Mouse (Mus musculus) cerebellum, adult 2 months (tissue): Measurements from ENCODE around the gene Spink4. TPM values are rescaled to one million over a fixed set of nuclear protein-coding genes. Genes with fewer than 3 reads are reported as not detected.

Experiments
- DNase-seq, 2 experiments: peaks; one replicate each; pipeline ENCODE4 v3.0.0; 2021
- H3K27ac ChIP-seq: fragments of 200-500 bp; 2 replicates; pipeline ENCODE4 v1.5.1; 2012; ENCODE audit warnings: low read length, control low read depth, inconsistent platforms; ENCODE audit not compliant: insufficient read depth
- H3K27me3 ChIP-seq: fragments of 200-500 bp; 2 replicates; pipeline ENCODE4 v1.6.1; 2012; ENCODE audit warnings: inconsistent platforms, mild to moderate bottlenecking, low read length, moderate library complexity; ENCODE audit not compliant: control insufficient read depth, insufficient read depth
- H3K4me1 ChIP-seq: fragments of 200-500 bp; 2 replicates; pipeline ENCODE4 v1.6.1; 2011; ENCODE audit warnings: low read length; ENCODE audit not compliant: control insufficient read depth, insufficient read depth
- H3K4me3 ChIP-seq: fragments of 200-500 bp; replicated peaks from 2 replicates; pipeline ENCODE3; 2011; ENCODE audit warnings: mild to moderate bottlenecking, low read depth, low read length, control low read depth; ENCODE audit not compliant: insufficient read depth
- CTCF ChIP-seq: fragments of 200-500 bp; IDR thresholded peaks from 2 replicates; pipeline ENCODE4 v1.5.1; 2011; ENCODE audit warnings: low read depth, mild to moderate bottlenecking, control low read depth, low read length, moderate library complexity, borderline replicate concordance; ENCODE audit not compliant: insufficient read depth
- POLR2A ChIP-seq: fragments of 200-500 bp; IDR thresholded peaks from 2 replicates; pipeline ENCODE4 v1.6.1; 2011; ENCODE audit warnings: low read length, control low read depth, borderline replicate concordance; ENCODE audit not compliant: insufficient read depth
- WGBS: fragments of 180-500 bp; shearing (Covaris S2); methylation state at CpG from one replicate; pipeline ENCODE4 v1.1.7; 2018; 5-methylcytosine and 5-hydroxymethylcytosine counted together
- polyA plus RNA-seq: library from polyadenylated mRNA; depleted of rRNA; stranded (reverse); fragments of >200 nt; gene quantifications from 2 replicates; pipeline ENCODE4 v1.2.3, GENCODE M21; 2012

The Spink4 gene
- polyA plus RNA-seq, 1 experiment: 0.57 TPM

- 15% methylated on average over 20 of the region's 20 CpGs for WGBS
- DNase-seq: peak; percentile 17 to 24
- no peak for TF ChIP-seq POLR2A
- H3K4me3 ChIP-seq: no peak overlapping the region
- no peaks in the 10 kb centered on the region for H3K27me3 ChIP-seq
- no peak overlapping the region for H3K27ac ChIP-seq
- no peaks in the 10 kb centered on the region; the same call in 1 of the 2 replicates for H3K4me1 ChIP-seq
Measured at GRCm38 (mm10) chr4:40908261-40908969, 11.4 kb upstream of the Spink4 start.

GRCm38 (mm10) chr4:40914287-40914867 is 5.5 kb upstream of the Spink4 start:
- Histone ChIP-seq H3K4me3 (no peak overlapping the region), H3K27ac (no peak overlapping the region), H3K4me1 (no peaks in the 10 kb centered on the region), H3K27me3 (no peaks in the 10 kb centered on the region)
- DNase-seq: no peak
- TF ChIP-seq POLR2A (no peak), CTCF (no peak)

DNA sequence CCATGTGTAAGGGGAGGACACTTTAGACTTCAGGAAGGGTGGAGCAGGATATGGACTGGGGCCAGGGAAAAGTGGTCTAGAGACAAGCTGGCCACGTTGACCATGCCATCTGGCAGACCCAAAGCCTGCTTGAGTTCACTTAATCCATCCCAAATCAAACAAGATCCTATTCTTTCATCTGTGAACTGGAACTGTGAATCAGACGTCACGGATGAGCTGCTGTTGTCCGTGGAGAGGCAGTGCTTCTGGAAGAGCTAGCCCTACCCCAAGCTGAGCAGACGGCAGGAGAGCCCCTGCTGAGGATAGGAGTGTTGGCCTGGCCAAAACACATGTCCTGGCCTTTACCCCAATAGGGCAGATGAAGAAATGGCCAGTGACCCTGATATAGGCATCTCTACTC is 3.9 kb upstream of the Spink4 start:
- Histone ChIP-seq H3K27ac (no peak overlapping the region), H3K27me3 (no peaks in the 10 kb centered on the region), H3K4me3 (no peak overlapping the region), H3K4me1 (no peaks in the 10 kb centered on the region)
- TF ChIP-seq CTCF: no peak
- TF ChIP-seq POLR2A: no peak
- DNase-seq: no peak
- WGBS: 10% methylated on average over 5 of the region's 5 CpGs

DNA sequence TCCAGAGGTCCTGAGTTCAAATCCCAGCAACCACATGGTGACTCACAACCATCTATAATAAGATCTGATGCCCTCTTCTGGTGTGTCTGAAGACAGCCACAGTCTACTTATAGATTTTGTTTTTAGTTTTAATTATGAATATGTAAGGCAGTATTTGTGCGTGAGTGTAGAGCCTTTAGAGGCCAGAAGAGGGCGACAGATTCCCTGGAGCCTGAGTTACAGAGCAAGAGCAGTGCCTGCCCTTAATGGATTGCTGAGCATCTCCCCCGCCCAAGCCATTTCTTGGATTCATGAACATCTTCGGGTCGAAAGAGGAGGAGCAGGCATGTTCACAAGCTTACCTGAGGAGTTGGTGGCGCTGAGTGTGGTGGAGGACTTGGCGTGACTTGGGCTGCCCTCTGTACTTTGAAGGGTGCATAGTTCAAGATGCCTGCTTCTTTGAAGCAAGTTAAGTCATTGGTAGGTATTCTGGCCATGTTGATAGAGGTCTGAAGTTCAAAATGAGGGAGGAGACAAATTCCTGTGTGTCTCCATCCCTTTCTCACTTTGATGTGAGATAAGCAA is 3.2 kb upstream of the Spink4 start:
- 91% methylated on average over 7 of the region's 7 CpGs for WGBS

DNA sequence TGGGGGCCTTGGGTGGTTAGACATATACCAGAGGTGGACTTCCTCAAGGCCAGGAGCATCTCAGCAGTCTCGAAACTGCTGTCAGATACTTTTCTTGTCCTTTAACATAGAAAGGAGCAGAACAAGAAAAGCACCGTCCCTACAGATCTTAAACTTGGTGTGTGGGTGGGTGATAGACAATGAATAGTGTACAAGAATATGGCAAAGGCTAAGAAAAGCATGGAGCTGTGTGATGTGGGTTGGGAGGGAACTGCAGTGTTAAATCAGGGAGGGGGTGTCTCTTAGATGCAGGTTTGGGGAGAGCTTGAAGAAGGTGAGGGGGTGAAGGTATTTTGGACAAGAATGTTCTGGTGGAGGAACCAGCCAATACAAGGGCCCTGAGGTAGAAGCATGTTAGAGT is 724 bp downstream of the Spink4 start:
- no peak for DNase-seq
- Histone ChIP-seq H3K27me3 (no peaks in the 10 kb centered on the region), H3K4me3 (no peak overlapping the region), H3K4me1 (no peaks in the 10 kb centered on the region), H3K27ac (no peak overlapping the region)
- TF ChIP-seq CTCF (no peak), POLR2A (no peak)
- 86% methylated on average over 2 of the region's 2 CpGs for WGBS

More for the DNA sequence above, 3.2 kb upstream of the Spink4 start:
- Histone ChIP-seq H3K27me3 (no peaks in the 10 kb centered on the region), H3K4me1 (no peaks in the 10 kb centered on the region), H3K27ac (no peak overlapping the region), H3K4me3 (no peak overlapping the region)
- TF ChIP-seq CTCF (no peak), POLR2A (no peak)
- no peak for DNase-seq

DNA sequence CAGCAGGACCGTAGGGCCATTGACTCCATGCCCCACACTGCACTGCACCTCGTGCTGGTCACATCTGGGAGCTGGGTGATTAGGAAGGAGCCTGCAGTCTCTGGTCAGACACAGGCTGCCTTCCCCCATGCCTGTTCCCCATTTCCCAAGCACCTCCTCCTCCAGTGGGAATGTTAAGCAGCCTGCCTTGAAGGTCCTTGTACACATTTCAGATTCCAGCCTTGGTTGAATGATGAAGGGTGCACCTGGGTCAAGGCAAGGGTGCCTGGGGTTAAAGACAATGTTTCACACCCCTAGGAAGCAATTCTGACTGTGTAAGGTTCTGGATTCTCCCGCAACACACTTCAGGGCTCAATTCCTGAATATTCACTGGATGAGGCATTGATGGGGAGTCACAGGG is 1.4 kb downstream of the Spink4 start:
- no peak overlapping the region for H3K27ac ChIP-seq
- 69% methylated on average over 3 of the region's 3 CpGs for WGBS

DNA sequence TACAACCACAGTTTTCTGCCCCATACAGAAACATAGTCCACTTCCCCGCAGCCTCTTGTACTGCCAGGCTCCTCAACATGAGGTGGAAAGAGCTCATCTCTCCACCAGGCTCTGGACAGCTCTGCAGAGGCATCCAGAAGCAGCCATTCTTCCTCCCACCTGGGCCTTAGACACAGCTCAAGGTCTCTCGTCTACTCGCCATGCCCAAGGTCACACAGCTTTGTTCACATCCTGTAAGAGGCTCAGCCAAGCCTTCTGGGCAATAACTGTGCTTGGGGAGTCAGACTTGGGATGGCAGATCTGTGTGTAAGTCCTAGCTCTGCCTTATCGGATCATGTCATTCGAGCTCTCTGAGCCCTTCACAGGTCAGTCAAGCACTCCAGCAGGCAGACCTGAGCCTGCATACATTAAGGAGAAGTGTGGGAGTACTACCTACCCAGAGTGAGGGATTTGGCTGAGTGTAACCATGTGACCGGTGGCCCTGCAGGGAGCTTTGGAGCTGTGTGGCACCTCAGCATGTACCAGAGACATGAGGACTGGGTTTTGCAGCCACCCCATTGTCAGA is 3.3 kb downstream of the Spink4 start:
- Histone ChIP-seq H3K27ac (no peak overlapping the region), H3K27me3 (no peaks in the 10 kb centered on the region), H3K4me1 (no peaks in the 10 kb centered on the region)

More for the DNA sequence above, 1.4 kb downstream of the Spink4 start:
- Histone ChIP-seq H3K4me3 (no peak overlapping the region), H3K4me1 (no peaks in the 10 kb centered on the region), H3K27me3 (no peaks in the 10 kb centered on the region)
- TF ChIP-seq POLR2A: no peak
- TF ChIP-seq CTCF: no peak
- DNase-seq: no peak

DNA sequence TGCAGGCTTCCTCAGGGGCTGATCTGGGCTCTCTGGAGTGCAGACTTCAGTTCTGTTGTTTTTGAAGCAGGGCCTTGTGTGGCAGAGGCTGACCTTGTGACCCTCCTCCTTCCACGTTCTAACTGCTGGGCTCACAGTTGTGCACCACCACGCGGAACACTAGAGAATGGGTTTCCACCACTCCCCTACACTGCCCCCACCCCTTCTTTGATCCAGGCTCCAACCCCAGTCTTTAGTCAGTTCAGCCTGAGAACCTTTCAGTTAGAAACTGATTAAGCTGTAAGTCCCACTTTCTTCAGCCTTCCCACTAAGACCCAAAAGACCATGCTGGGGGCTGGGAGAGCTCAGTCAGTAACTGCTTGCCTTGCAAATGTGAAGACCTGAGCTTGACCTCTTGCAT is 5.7 kb downstream of the Spink4 start:
- 17% methylated on average over 3 of the region's 3 CpGs for WGBS
- H3K4me3 ChIP-seq: no peak overlapping the region
- H3K4me1 ChIP-seq: no peaks in the 10 kb centered on the region
- no peak for DNase-seq
- TF ChIP-seq CTCF (no peak), POLR2A (no peak)
- H3K27me3 ChIP-seq: no peaks in the 10 kb centered on the region
- no peak overlapping the region for H3K27ac ChIP-seq

More for the DNA sequence above, 3.3 kb downstream of the Spink4 start:
- TF ChIP-seq CTCF: no peak
- no peak for TF ChIP-seq POLR2A
- 77% methylated on average over 6 of the region's 6 CpGs for WGBS
- no peak overlapping the region for H3K4me3 ChIP-seq
- DNase-seq: no peak
